Mouse (Mus musculus): ENCODE data around the gene Pigt. TPM values are rescaled to one million over a fixed set of nuclear protein-coding genes. Genes with fewer than 3 reads are reported as not detected.
A peak's percentile ranks its signal among the peaks of the same experiment; 100 is the strongest.

Pigt gene
- total RNA-seq, 2 experiments from 2014 or later = 36.8 to 41.0 TPM

DNA sequence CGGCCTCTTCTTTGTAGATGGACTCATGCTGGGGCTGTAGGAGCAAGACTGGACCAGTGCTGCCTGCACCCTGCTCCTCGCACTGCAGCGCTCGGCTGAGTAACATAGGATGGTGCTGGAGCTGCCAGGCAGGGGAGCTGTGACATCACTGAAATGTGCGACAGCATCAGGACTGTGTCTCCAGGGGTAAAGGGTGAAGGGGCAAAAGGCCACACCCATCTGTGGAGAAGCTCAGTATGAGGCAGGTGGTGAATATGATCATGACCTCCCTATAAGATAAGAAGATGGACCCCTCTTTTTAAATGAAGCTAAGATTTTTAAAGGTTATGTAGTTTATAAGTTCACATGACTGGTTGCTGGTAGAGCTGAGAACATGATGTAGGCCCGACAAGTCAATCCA, 23.7 kb upstream of the Pigt start, which contains the start of gene Trp53tg5:
Gene Trp53tg5, minus strand, starts transcription at position 101 of the 400 bp plus-strand sequence.
- intact Hi-C loops (cut with DNase I; ENCODE audit: low total_unique reads) = loop anchor here (5.0 kb wide), 1 partner anchor 39 kb away; no protein-coding TSS in a partner anchor
- no peak for DNase-seq

DNA sequence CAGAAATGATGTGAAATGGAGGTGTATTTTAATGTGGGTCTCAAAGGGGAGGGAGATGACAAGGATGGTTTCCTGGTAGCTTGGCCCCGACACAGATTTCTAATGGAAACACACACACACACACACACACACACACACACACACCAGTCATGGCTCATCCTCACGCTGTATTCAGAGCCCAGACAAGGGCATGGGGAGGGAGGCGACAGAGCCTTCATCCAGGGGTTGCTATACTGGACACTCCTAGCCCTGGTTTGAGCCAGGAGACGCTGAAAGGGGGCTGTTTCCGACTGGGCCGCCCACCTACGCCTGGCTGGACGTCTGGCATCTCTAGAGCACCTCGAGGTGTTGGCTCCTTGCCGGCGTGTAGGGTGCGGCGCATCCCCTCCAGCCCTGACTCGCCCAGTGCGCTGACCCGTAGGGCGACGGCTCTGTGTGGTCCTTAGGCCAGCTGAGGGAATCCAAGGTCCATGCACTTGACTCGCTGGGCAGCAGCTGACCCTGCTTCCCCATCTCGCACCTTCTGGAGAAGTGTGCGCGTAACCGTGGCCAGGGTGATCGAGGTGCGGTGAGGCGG, 11.6 kb upstream of the Pigt start, which contains the start of gene Dbndd2:
Gene Dbndd2, plus strand, starts transcription at position 426 of the 577 bp plus-strand sequence.
- DNase-seq = peak; percentile 45
- intact Hi-C loops (cut with DNase I; ENCODE audit: low total_unique reads) = no loop called here

DNA sequence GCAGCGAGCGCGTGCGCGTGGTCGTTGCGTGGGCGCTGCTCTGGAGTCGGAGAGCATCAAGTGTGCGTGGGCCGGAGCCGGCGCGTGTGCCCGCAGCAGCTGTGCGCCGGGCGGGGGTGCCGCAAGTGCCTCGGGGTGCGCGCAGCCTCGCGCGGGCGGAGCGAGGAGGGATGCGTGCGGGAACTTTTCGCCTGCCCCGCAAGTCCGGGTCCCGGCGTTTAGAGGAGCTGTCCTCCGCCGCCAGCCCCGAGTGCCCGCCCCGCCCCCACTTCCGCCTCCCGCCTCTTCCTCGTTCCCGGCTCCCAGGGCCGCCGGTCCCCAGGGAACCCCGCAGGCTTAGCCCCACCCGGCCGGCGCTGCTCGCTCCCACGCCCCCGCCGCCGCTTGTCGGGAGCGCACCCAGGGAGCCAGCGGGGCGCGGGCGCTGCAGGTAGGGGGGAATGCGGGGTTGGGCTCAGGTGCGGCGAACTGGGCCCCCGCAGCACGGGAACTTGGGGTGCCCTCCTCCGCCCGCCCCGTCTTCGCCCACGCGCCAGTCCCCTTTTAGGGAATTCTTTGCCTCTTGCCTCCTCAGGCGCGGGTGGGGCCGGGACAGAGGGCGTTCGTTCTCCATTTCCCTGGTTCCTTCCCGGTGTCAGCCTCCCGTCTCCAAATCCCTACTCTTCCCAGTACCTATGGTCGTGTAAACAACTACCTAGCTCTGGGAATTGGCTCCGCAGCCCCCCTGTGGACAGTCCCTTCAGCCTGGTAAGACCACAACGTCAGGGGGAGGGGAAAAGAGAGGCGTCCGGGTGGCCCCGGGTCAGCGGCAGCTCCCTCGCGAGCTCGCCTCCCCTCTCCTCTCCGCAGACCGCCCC, 10.8 kb upstream of the Pigt start:
- intact Hi-C loops (cut with DNase I; ENCODE audit: low total_unique reads) = no loop called here
- peak; percentile 68 for DNase-seq

DNA sequence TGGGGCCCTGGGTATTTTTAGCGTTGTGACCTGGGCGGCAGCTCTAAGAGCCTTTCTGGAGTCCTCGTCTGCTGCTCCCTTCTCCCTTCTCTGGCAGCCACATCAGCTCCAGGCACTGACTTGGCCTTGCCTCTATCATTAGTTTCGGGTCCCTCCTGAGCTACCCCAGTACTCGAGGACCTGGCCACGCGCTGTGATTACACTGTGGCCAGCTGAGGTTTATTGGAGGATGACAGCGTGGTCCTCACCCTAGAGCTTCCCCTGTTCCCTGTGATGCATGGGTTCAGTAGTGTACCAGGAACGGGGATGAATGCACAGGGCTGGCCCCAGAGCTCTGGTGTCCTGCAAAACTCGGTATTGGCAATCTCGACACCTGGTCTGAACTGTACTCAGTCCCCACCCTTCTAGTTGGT, 10.2 kb upstream of the Pigt start:
- DNase-seq = no peak
- intact Hi-C loops (cut with DNase I; ENCODE audit: low total_unique reads) = no loop called here

DNA sequence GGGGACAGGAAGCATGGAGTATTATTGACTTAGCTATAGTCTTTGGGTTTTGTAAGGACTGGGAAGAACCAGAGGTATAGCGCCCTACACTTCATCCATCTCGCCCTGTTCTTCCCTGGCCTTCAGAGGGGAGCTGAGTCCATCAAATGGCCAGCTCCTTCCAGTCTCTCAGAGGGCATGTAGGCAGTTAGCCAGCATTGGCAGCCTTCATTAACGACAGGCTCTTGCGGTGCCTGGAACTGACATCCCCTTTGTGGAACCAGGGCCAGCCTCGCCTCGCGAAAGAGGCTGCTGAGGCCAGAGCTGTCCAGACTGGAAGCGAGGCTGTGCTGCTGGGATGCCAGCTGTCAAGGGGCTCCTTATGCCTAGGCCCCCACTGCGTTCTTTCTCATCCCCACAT, 9.5 kb upstream of the Pigt start:
- no peak for DNase-seq
- intact Hi-C loops (cut with DNase I; ENCODE audit: low total_unique reads) = no loop called here

DNA sequence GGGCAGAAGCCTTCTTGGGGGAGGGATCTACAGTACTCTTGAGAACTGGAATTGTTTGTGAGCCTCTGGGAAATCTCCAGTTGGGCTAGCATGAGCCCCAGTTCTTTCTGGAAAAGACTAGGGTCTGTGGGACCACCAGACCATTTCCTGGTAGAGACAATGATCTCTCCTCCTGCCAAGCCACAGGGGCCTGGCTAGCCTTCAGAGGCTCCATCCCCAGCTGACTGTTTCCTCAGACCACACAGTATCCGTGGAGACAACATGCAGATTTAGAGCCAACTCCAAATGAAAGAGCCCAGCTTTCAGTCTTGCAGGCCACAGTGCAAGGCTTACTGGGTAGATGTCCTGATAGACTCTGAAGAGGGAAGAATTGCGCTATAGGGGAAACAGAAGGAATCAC, 3.2 kb upstream of the Pigt start:
- intact Hi-C loops (cut with DNase I; ENCODE audit: low total_unique reads) = no loop called here
- no peak for DNase-seq

DNA sequence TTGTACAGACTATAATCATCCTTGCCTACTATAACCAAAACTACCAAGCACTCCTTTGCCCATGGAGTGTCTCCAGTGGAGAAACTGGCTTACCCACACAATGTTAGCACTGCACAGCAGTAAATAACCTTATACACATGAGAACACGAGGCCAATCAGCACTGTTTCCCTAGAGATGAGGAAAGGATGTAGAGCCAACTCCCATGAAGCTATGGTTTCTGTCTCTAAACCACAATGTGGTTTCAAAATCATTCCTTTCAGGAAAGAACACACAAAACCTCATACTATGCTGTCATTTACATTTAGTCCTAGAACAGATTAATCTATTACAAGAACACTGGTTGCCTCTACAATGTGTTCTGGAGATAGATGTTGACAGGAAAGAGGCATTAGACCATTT, 989 bp upstream of the Pigt start:
- intact Hi-C loops (cut with DNase I; ENCODE audit: low total_unique reads) = no loop called here
- no peak for DNase-seq

DNA sequence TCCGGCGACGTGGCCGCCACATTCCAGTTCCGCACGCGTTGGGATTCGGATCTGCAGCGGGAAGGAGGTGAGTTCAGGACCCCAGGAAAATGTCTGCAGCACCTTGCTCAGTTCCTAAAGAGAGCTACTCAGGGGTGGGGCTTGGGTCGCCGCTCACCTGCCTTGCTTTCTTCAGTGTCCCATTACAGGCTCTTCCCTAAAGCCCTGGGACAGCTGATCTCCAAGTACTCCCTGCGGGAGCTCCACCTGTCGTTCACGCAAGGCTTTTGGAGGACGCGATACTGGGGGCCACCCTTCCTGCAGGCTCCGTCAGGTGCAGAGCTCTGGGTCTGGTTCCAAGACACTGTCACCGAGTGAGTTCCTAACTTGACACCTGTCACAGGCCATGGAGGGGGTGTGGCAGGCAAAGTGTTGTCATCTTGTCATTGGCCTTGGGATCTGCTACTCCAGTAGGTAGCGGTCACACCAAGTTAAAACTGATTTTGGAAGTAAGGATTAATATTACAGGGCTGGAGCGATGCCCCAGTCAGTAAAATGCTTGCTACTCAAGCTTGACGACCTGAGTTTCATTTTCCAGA, 460 bp downstream of the Pigt start:
- DNase-seq = no peak
- intact Hi-C loops (cut with DNase I; ENCODE audit: low total_unique reads) = no loop called here

DNA sequence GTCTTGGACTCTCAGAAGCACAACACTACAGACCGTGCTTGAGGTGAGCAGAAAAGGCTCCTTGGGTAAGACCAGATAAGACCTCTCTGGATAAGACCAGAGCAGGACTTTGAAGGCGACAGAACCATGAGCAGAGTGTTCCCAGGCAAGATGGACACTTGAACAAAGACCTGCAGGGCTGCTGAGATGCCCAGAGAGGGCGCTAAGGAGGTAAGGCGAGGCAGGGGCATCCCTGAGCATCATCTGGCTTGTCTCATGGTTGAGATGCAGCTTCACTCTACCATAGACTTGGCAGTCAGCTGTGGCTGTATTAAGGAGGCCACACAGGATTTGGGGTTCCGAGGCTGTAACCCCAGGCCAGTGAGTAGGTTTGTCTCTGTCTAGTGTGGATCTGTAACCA, 2.0 kb downstream of the Pigt start:
- no peak for DNase-seq
- intact Hi-C loops (cut with DNase I; ENCODE audit: low total_unique reads) = no loop called here

DNA sequence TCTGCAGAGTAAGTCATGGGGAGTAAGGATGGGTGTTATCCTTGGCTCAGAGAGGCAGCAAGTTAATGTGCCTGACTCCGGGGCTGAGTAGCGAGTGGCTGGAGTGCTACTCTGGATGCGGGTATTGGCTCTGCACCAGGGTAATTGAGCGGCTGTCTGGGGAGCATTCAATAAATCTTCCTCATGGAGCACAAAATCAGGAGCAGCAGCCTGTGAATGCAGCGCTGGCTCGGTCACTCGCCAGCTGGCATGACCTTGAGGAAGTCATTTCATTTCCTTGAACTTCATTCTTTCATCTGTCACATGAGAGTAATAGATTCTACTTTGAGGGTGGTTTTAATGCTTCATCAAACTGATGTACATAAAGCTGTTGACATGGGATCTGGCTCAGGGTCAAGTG, 3.2 kb downstream of the Pigt start:
- intact Hi-C loops (cut with DNase I; ENCODE audit: low total_unique reads) = no loop called here
- DNase-seq = no peak

DNA sequence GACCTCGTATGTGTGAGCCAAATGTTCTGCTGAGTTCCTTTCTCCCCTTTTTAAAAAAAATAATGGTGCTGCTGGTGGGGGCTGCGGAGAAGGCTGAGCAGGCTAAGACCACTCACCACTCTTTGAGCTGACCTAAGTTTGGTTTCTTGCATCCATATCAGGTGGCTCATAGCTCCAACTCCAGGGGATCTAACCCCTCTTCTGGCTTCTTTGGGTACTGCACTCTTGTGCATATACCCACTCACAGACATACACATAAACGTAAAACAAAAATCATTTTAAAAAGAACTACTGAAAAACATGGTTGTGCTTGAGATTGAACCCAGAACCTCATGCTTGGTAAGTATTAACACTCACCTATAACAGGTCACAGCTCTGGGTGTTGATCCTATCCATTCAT, 7.6 kb downstream of the Pigt start:
- intact Hi-C loops (cut with DNase I; ENCODE audit: low total_unique reads) = no loop called here
- DNase-seq = no peak

DNA sequence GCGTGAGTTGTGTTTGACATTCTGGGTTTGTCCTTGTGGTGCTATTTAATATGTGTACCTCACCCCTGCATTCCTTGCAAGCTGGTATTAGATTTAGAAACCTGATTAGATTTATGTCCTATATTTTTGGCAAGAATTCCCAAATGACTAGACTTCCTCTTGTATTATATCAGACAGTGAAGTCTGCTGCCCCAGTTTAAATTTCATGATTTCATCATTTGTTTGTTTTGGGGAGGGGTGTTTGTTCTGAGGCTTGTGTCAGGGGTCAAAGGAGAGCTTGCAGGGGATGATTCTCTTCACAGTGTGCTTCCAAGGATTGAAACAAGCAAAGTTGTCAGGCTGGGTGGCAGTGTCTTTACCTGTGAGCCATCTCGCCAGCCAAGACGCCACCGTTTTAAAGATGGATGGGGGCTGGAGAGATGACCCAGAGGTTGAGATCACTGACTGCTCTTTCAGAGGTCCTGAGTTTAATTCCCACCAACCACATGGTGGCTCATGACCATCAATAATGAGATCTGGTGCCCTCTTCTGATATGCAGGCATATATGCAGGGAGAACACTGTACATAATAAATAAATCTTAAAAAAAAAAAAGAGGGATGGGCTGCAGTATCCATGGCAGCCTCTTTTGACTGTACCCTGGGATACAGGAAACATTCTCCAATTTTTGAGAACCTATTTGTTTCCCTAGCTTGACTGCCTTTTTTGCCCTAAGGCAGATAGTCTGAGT, 8.5 kb downstream of the Pigt start:
- DNase-seq = no peak
- intact Hi-C loops (cut with DNase I; ENCODE audit: low total_unique reads) = no loop called here

DNA sequence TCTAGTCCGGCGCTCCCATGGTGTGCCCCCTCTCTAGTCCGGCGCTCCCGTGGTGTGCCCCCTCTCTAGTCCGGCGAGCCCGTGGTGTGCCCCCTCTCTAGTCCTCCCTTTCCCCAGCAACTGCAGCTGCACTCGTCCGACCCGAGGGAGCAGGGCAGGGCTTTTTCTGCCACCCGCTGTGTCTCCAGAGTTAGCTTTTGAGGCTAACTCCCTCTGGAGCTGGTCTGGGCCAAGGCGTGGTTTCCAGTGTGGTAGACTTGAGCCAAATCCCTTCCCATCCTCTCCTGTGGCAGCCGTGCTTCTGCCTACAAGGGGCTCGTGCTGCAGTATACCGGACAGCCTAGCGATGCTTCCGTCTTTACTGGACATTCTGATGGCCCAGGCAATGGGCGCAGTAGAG, 10.5 kb downstream of the Pigt start:
- intact Hi-C loops (cut with DNase I; ENCODE audit: low total_unique reads) = no loop called here

DNA sequence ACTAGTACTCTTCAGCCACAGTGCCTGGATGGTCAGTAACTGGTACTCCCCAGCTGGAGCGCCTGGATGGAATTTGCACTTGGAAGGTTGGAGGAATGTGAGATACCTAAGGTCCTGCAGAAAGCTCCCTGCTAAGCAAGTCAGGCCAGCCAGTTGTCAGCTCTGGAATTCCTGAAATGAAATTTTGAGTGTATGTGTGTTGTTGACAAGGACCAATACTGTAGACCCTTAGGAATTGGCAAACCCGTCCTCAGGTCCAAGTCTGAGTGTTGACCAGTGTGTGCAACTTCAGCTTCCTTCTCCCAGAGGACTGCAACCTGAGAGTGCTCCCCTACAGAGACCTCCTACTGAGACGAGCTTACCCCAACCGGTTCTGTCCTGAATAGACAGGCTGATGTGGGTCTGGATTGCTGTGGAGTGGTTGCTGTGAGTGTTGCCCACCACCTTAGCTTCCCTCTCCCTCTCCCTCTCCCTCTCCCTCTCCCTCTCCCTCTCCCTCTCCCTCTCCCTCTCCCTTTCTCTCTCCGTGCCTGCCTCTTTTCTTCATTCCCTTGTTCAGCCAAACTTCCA, 13.4 kb downstream of the Pigt start:
- intact Hi-C loops (cut with DNase I; ENCODE audit: low total_unique reads) = loop anchor here (5.0 kb wide), 1 partner anchor 38 kb away; the partner anchor contains the start of gene Trp53tg5
- DNase-seq = no peak

More for the DNA sequence above, 10.5 kb downstream of the Pigt start:
- DNase-seq = no peak

DNA sequence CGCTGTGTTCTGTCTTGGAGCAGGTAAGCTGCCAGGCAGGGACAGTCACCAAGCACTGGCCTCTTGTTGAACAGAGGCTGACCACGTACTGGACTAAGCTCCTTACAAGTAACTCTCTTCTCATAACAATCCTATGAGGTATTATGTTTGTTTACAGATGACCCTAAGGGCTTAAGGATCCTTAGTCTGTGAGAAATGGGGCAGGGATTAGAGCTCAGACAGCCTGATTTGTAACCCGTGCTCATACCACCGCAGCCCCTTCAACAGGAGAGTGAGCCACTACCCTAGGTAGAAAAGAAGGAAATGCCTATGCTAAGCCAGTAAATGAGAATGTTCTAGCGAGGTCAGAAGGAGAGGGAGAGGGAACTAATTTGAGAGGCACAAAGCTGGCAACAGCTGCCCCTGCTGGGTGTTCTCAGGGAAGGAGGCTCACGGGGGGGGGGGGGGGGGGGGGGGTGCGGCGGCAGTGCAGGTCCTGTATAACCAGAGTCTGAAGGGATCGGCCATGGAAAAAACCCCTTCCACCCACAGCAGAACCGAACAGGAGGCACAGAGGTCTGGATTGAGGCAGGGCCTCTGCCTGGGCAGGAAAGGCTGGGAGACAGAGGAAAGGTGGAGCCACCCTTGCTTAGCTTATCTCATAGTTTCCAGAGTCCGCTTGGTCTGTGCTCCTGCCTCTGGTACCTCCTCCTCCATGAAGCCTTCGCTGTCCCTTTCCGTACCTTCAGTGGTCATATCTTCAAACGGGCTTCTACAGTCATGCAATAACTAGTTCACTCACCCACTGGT, 15.0 kb downstream of the Pigt start:
- intact Hi-C loops (cut with DNase I; ENCODE audit: low total_unique reads) = loop anchor here (5.0 kb wide), 1 partner anchor 40 kb away; the partner anchor contains the start of gene Trp53tg5
- DNase-seq = no peak

DNA sequence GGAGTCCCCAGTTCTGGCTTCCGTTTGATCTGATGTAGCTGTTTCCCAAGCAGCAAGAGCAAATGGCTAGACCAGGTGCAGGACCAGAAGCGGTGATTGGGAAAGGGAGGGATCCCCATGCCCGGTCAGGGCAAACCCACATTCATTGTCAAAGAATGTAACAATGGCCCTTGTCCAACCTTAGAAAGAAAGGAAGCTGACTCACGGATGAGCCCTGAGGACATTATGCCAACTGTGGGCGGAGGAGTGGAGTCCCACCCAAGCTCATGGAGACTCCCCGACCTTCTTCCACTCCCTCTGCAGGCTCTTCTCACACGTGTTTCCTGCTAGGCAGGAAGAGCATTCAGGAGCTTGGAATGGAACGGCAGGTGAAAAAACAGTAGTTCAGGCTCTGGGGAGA, 16.1 kb downstream of the Pigt start:
- DNase-seq = no peak
- intact Hi-C loops (cut with DNase I; ENCODE audit: low total_unique reads) = loop anchor here (5.0 kb wide), 1 partner anchor 41 kb away; the partner anchor contains the start of gene Trp53tg5

DNA sequence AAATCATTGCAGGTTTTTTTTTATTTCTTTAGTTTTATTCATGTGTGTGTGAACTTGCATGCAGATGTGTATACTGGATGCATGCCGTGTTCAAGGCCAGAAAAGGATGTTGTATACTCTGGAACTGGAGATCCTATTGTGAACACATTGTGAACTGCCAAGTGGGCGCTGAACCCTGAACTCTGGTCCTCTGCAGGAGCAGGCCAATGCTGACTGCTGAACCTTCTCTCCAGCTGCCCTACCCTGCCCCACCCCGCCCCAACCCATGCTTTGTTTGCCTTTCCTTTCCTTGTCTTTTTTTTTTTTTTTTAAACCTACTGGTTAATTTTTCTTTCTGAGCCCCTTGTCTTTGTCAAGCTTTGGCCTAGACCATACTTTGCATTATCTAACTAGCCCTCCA, 17.6 kb downstream of the Pigt start:
- no peak for DNase-seq
- intact Hi-C loops (cut with DNase I; ENCODE audit: low total_unique reads) = loop anchor here (5.0 kb wide), 1 partner anchor 43 kb away; the partner anchor contains the start of gene Trp53tg5

DNA sequence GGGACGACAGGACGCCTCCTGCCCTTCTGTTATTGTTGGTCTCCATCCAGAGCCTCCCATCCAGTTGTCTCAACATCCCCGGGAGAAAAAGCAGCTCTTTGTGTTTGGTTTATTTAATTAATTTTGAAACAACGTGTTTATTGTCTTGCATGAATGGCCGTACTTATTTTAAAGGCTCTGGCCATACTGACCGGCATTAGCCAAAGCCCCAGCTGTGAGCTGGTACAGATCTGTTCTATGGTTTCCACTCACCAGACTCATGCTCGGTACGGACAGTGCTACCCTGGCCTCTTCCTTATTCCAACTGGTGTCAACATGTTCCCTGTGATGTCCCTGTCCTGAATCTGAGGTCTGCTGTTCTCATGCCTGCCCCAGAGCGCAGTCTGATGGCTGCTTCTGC, 18.6 kb downstream of the Pigt start:
- no peak for DNase-seq
- intact Hi-C loops (cut with DNase I; ENCODE audit: low total_unique reads) = no loop called here

DNA sequence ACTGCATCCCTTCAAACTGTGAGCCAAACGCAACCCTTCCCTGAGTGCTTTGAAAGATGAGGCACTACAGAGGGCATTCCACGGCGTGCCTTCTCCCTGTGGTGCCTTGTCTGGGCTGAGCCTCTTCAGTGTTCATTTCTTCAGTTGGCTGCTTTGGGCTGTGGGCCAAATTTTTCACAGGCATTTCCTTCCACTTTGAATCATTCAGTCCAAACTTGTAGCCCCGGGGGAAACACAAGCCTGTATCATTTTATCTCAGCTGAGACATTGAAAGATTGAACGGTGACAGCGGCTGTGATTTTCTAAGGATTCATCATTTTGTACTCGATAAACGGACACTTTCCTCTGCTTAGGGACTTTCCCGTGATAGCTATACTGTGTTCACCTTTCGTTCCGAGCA, 19.3 kb downstream of the Pigt start:
- no peak for DNase-seq
- intact Hi-C loops (cut with DNase I; ENCODE audit: low total_unique reads) = no loop called here
